Mouse (Mus musculus) embryonic facial prominence, embryonic 10.5 days (tissue): ENCODE results near the gene Urah. TPM values are rescaled to one million over a fixed set of nuclear protein-coding genes. Genes with fewer than 3 reads are reported as not detected.

Experiments
- DNase-seq: peaks from one replicate; pipeline ENCODE4 v3.0.0-alpha.2; 2017; ENCODE audit warnings: low spot score
- H3K27ac ChIP-seq: fragments of 300-500 bp; sonication (generic); replicated peaks from 2 replicates; pipeline ENCODE4 v1.5.1; 2016; ENCODE audit warnings: mild to moderate bottlenecking
- H3K27me3 ChIP-seq: fragments of 300-500 bp; sonication (generic); replicated peaks from 2 replicates; pipeline ENCODE4 v1.6.1; 2016; ENCODE audit warnings: low read depth, mild to moderate bottlenecking; ENCODE audit not compliant: poor library complexity, severe bottlenecking
- H3K36me3 ChIP-seq: fragments of 300-500 bp; sonication (generic); replicated peaks from 2 replicates; pipeline ENCODE4 v1.6.1; 2016; ENCODE audit warnings: mild to moderate bottlenecking, moderate library complexity
- H3K4me1 ChIP-seq: fragments of 300-500 bp; sonication (generic); 2 replicates; pipeline ENCODE4 v1.6.1; 2016
- H3K4me3 ChIP-seq: fragments of 300-500 bp; sonication (generic); 2 replicates; pipeline ENCODE4 v1.5.1; 2016; ENCODE audit warnings: mild to moderate bottlenecking, moderate library complexity
- H3K9me3 ChIP-seq: fragments of 300-500 bp; sonication (generic); 2 replicates; pipeline ENCODE4 v1.6.1; 2016; ENCODE audit warnings: mild to moderate bottlenecking
- WGBS: fragments of 180-500 bp; shearing (Covaris S2); methylation state at CpG from one replicate; pipeline ENCODE4 v1.1.7; 2016; 5-methylcytosine and 5-hydroxymethylcytosine counted together
- polyA plus RNA-seq: library from polyadenylated mRNA; unstranded; fragments of >200 nt; fragmentation: Nextera tagmentation; extraction: Ambion mirVana; gene quantifications from 2 replicates; pipeline ENCODE4 v1.2.1, GENCODE M21; 2016

Gene Urah
- polyA plus RNA-seq, 1 experiment from 2014 or later: 1.9 TPM

DNA sequence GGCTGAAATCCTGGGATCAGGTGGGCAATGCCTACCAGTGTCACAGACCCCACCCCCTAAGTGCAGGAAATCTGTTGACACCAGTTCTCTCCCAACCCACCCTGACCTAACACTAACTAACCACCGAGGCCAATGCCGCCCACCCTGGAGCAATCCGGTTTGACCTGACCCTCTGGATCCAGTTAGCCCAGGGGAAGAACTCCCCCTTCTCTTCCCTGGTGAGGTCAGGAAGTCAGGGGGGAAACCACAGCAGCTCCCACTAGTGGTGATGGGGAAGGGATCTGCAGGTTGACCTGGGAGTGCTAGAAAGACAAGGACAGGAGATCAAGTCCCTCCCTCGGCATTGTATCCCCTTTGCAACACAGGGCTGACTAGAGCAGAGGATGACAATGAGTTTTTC, 10.9 kb downstream of the Urah start:
- Histone ChIP-seq H3K4me1 (peaks cover 10% of the 10 kb centered on the region), H3K9me3 (no peaks in the 10 kb centered on the region), H3K27me3 (peaks cover 38% of the 10 kb centered on the region), H3K36me3 (no peaks in the 10 kb centered on the region), H3K27ac (no peak overlapping the region), H3K4me3 (no peak overlapping the region)
- 54% methylated on average over 4 of the region's 4 CpGs for WGBS
- DNase-seq: no peak

DNA sequence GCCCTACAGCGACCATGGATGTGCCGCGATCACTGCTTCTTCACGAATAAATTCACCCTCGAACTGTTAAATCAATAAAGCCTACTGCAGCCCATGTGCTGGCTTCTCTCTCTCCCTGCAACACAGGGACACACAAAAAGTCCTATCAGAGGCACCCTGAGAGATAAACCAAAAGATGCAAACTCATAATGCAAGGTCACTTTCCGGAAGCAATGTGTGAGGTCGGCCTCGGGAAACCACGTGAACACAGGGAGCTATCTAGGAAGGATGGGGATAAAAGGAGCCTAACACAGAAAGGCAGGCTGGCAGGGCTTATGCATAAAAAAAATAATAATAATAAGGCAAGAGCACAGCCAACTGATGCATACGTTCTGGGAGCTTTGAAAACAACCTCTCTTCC, 11.9 kb downstream of the Urah start:
- H3K4me1 ChIP-seq: peaks cover 10% of the 10 kb centered on the region
- peaks cover 4% of the 10 kb centered on the region for H3K36me3 ChIP-seq
- H3K27me3 ChIP-seq: peaks cover 28% of the 10 kb centered on the region
- no peak overlapping the region for H3K27ac ChIP-seq
- DNase-seq: no peak
- 85% methylated on average over 10 of the region's 10 CpGs for WGBS
- H3K9me3 ChIP-seq: no peaks in the 10 kb centered on the region
- H3K4me3 ChIP-seq: no peak overlapping the region

DNA sequence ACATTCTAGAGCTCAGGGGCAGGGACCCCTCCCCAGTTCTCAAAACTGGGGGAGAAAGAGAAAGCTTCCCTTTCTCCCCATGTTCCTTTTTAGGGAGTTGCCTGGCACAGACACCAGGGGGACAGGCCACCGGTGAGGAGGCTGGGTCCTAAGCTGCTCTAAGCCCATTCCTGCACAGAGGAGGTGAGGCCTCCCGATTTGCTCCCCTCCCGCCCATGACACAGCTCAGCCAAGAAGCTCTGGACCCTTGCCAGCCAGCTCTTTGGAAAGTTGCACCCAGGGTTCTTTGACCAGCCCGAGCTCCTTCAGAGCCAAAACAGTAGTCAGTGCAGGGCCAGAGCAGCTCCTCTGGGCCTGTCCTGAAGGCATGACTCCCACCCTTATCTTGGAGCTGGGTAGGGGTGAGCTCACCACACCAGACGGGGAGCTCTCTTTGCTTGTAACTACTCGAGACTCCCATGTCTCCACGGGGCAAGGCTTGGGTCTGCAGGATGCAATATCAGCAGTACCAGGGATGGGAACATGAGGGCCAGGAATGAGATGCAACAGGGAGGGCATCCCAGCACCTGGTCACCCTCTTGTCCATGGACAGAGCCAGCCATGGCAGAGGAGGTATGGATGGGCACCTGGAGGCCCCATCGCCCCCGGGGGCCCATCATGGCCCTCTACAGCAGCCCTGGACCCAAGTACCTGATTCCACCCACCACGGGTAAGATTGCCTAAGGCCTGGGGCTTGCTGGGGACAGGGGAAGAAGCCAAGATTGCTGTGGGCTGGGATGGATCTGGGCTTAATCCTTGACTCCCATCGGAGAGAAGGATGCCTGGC, 13.2 kb downstream of the Urah start, which contains the start of gene Odf3:
Gene Odf3, plus strand, starts transcription at position 51 of the 826 bp plus-strand sequence.
- Histone ChIP-seq H3K4me1 (peaks cover 10% of the 10 kb centered on the region), H3K27me3 (peaks cover 16% of the 10 kb centered on the region; the same call in 1 of the 2 replicates), H3K9me3 (no peaks in the 10 kb centered on the region), H3K27ac (no peak within 1 kb of the TSS), H3K36me3 (peaks cover 17% of the 10 kb centered on the region), H3K4me3 (no peak within 1 kb of the TSS)
- 72% methylated on average over 11 of the region's 11 CpGs for WGBS
- DNase-seq: no peak

DNA sequence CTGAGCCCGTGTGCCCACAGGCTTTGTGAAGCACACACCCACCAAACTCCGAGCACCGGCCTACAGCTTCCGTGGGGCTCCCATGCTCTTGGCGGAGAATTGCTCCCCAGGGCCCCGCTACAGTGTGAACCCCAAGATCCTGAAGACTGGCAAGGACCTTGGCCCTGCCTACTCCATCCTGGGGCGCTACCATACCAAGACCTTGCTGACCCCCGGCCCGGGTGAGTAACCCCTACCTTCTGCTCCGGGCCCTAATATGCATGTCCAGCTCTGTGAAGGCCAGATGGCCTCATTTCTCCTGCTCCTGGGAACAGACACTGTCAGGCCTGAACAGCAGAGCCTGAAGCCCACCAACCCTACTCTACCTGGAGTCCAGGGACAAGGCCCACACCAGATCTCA, 13.8 kb downstream of the Urah start:
- H3K9me3 ChIP-seq: no peaks in the 10 kb centered on the region
- no peak overlapping the region for H3K4me3 ChIP-seq
- H3K27me3 ChIP-seq: peaks cover 10% of the 10 kb centered on the region; the same call in 1 of the 2 replicates
- 94% methylated on average over 10 of the region's 10 CpGs for WGBS
- H3K36me3 ChIP-seq: peaks cover 24% of the 10 kb centered on the region
- no peak for DNase-seq
- no peak overlapping the region for H3K27ac ChIP-seq
- peaks cover 10% of the 10 kb centered on the region for H3K4me1 ChIP-seq

DNA sequence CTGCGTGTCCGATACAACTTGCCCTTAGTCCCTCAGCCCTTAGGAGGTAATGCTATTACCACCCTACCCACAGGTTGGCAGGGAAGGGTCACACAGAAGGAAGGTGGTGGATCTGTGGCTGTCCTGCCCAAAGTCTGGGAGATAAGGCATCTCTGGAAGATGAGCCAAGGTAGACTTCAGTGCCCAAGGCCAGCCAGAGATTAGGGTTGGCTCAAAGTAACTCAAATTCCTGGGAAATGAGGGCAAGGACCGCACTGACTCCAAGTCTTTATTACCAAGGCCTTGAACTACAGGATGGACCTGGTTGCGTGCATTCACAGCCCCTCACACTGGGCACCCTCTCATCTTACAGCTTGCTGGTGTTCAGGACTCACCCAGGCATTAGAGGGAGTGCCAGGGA, 17.1 kb downstream of the Urah start:
- no peak for DNase-seq
- Histone ChIP-seq H3K9me3 (no peaks in the 10 kb centered on the region), H3K4me3 (no peak overlapping the region), H3K4me1 (peaks cover 15% of the 10 kb centered on the region), H3K36me3 (peaks cover 37% of the 10 kb centered on the region), H3K27me3 (no peaks in the 10 kb centered on the region), H3K27ac (no peak overlapping the region)
- 97% methylated on average over 4 of the region's 4 CpGs for WGBS

DNA sequence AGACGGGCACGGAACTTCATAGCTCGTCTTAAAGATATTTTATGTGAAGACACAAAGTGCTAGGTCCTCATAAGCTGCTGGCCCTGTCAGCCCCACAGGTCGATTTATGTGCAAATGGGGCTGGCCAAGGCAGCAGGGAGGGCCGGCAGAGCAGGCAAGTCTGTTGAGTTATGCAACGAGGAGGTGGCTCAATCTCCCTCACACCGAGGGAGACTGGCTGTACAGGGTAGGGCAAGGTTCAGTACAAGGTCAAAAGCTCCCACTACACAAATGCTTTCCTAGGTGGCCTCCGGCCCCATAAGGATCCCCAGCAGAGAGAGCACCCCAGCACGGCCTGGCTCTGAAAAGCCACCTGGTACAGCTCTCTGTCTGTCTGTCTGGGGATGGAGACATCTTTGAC, 18.6 kb downstream of the Urah start:
- Histone ChIP-seq H3K4me1 (peaks cover 27% of the 10 kb centered on the region), H3K4me3 (no peak overlapping the region), H3K27me3 (no peaks in the 10 kb centered on the region), H3K9me3 (no peaks in the 10 kb centered on the region), H3K27ac (no peak overlapping the region), H3K36me3 (peaks cover 39% of the 10 kb centered on the region)
- DNase-seq: no peak
- 89% methylated on average over 9 of the region's 9 CpGs for WGBS

DNA sequence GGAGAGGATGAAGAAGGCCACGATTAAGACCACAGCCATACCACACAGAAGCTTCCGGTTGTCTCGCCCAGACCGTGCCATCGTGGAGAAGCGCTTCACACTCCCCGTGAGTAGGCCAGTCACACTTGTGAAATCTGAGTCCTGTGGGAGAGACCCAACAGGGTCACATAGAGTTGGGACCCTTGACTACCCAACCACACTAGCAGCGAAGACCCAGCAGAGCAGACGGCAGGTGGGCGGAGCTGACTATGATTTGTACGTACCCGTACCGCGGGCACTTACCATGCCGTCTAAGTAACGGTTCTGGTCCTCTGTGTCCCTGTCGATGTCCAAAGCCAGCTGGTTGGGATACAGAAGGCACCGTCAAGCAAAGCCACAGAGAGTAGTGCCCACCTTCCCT, 19.7 kb downstream of the Urah start:
- Histone ChIP-seq H3K9me3 (no peaks in the 10 kb centered on the region), H3K36me3 (peaks cover 50% of the 10 kb centered on the region), H3K4me3 (peak overlapping the region; percentile 90), H3K27me3 (no peaks in the 10 kb centered on the region), H3K4me1 (peaks cover 35% of the 10 kb centered on the region), H3K27ac (no peak overlapping the region)
- DNase-seq: no peak
- 95% methylated on average over 18 of the region's 18 CpGs for WGBS

DNA sequence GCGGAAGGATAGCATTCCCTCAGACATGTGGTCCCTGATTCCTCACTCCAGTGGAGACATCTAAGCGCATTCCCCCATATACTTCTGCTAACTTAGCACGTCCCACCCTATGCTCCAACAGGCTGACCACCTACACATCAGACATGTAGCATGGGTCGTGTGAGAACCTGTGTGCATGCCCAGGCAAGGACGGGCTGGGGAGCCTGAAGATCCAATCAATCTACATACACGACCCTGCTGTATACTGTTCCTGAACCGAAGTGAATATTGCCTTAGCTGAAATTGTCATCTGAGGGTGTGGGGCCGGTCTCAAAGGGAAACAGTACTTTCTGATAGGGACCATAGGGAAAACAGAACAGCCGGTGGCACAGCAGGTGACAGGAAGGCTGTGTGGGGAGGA, 20.4 kb downstream of the Urah start:
- WGBS: 78% methylated on average over 9 of the region's 9 CpGs
- Histone ChIP-seq H3K27me3 (no peaks in the 10 kb centered on the region), H3K36me3 (peaks cover 57% of the 10 kb centered on the region), H3K27ac (no peak overlapping the region; the same call in 1 of the 2 replicates), H3K4me3 (peak overlapping the region; percentile 90), H3K4me1 (peaks cover 40% of the 10 kb centered on the region), H3K9me3 (no peaks in the 10 kb centered on the region)
- DNase-seq: no peak

DNA sequence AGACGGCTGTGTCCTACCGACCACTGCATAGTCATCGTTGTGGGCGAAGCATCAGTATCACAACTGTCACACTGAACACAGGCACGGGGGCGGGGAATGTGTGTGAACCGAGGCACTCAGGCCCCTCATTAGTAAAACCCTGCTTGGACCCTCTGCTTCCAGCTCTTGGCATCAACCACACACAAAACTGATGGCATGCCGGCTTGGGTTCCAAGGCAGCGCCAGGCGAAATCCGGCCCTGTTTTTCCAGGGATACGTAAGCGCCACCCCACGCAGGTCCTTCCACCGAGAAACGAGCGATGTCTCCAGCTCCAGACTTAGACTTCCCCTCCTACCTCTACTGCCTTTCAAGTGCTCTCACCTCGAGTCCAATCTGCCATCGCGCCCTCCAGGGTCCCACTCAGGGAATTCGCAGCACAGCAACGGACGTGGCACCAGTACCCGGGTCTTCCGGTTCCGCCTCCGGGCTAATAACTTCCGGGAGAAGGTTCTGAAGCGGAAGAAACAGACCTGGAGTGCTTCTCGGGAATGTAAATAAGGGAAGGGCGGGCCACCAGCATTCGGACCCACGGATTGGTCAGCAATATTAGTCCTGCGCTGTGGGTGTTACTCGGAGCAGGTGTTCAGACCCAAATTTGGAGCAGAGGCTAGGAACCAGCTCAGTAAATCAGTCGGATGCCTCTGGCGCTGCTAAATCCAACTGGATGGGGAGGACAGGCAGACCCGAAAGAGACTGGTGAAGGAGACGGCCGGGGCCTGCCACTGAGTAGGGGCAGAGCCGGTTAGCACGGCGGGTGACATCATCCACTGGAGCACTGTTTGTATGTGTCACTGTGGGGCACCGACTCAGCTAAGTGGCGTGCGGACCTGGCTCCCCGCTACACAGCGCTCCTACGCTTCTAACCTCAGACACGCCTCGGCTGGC, 21.3 kb downstream of the Urah start, which contains the start of gene Gm45785:
Gene Gm45785, minus strand, starts transcription at position 472 of the 925 bp plus-strand sequence.
- no peaks in the 10 kb centered on the region for H3K27me3 ChIP-seq
- peaks cover 40% of the 10 kb centered on the region for H3K4me1 ChIP-seq
- H3K9me3 ChIP-seq: no peaks in the 10 kb centered on the region
- H3K36me3 ChIP-seq: peaks cover 66% of the 10 kb centered on the region
- peak within 1 kb of the TSS; percentile 90 for H3K4me3 ChIP-seq
- H3K27ac ChIP-seq: peak within 1 kb of the TSS; percentile 84
- DNase-seq: peak; percentile 91
- WGBS: 2% methylated on average over 51 of the region's 51 CpGs

DNA sequence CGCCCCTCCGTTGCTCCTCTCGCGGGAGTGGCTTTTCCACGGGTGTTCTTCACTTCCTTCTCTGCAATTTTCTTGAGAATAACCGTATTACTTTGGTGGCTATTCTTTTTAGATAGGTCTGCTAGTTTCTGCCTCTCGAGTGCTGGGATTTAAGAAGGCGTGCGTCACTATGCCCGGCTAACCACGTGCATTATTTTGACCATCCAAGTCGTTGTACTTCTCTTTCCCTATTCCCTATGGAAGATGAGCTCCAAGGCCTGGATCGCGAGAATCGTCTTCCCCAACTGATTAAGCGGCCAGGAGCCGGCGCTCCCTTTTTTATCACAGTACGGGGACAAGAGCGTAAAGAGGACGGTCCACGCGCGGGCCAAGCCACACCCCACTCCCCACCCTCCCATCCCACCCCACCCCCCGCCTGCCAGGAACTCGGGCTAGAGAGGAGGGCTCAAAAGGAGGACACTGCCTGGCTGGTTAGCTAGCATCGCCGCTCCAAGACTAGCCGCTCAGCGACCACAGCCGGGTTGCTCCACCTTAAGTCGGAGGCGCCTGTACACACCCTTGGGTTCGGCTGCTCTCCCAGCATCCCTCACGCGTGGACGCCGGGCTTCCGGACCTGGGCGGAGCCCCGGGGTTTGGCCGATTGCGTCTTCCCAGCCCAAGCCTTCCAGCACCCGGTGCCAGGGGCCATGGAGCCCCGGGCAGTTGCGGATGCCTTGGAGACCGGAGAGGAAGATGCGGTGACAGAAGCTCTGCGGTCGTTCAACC, 22.1 kb downstream of the Urah start, which contains the start of gene Ric8a:
Gene Ric8a, plus strand, starts transcription at position 173 of the 765 bp plus-strand sequence.
- H3K27me3 ChIP-seq: no peaks in the 10 kb centered on the region
- H3K36me3 ChIP-seq: peaks cover 67% of the 10 kb centered on the region
- H3K4me3 ChIP-seq: peak within 1 kb of the TSS; percentile 90
- peak; percentile 86 for DNase-seq
- H3K27ac ChIP-seq: peak within 1 kb of the TSS; percentile 84
- peaks cover 40% of the 10 kb centered on the region for H3K4me1 ChIP-seq
- H3K9me3 ChIP-seq: no peaks in the 10 kb centered on the region
- under 1% methylated on average over 50 of the region's 50 CpGs for WGBS

DNA sequence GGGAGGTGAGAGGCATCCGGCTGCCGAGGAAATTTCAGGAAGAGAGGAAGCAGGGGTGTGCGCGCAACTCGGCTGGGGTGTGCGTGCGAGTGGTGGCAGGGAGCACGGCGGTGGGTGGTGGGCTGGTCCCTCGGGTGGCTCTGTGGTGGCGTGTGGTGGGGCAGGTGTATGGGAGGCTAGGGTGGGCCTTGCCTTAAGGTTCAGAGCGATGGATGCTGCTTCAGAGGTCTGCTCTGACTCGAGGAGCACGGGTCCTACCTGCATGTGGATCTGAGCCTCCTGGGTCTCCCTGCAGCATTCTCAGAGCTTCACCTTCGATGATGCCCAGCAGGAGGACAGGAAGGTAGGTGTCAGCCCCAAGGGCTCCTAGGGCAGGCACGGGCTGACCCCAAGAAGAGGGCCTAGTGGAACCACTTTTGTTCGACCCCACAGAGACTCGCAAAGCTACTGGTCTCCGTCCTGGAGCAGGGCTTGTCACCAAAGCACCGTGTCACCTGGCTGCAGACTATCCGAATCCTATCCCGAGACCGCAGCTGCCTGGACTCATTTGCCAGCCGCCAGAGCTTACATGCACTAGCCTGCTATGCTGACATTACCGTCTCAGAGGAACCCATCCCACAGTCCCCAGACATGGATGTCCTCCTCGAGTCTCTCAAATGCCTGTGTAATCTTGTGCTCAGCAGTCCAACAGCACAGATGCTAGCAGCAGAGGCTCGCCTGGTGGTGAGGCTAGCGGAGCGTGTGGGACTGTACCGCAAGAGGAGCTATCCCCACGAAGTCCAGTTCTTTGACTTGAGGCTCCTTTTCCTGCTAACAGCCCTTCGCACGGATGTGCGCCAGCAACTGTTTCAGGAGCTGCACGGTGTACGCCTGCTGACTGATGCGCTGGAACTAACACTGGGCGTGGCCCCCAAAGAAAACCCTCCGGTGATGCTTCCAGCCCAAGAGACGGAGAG, 23.0 kb downstream of the Urah start, which contains the start of gene Bet1l:
Gene Bet1l, minus strand, starts transcription at position 28 of the 956 bp plus-strand sequence.
- Histone ChIP-seq H3K36me3 (peaks cover 67% of the 10 kb centered on the region), H3K27ac (peak within 1 kb of the TSS; percentile 84), H3K27me3 (no peaks in the 10 kb centered on the region), H3K9me3 (no peaks in the 10 kb centered on the region), H3K4me3 (peak within 1 kb of the TSS; percentile 90), H3K4me1 (peaks cover 40% of the 10 kb centered on the region)
- 41% methylated on average over 40 of the region's 40 CpGs for WGBS
- no peak for DNase-seq
